Mouse (Mus musculus) gastrocnemius, adult 2 months (tissue): ENCODE results near the gene Nfkb2. TPM values are rescaled to one million over a fixed set of nuclear protein-coding genes. Genes with fewer than 3 reads are reported as not detected.

Experiments
- DNase-seq: peaks from one replicate; pipeline ENCODE4 v3.0.0; 2022
- H3K27ac ChIP-seq: fragments of 200-600 bp; 2 replicates; pipeline ENCODE4 v1.8.1; 2022; ENCODE audit warnings: mild to moderate bottlenecking
- H3K4me3 ChIP-seq: fragments of 200-600 bp; 2 replicates; pipeline ENCODE4 v1.8.1; 2022; ENCODE audit warnings: mild to moderate bottlenecking, moderate library complexity
- CTCF ChIP-seq: fragments of 200-600 bp; IDR thresholded peaks from 2 replicates; pipeline ENCODE4 v1.8.1; 2022; ENCODE audit warnings: antibody characterized with exemption, mild to moderate bottlenecking, moderate library complexity
- intact Hi-C: fragments of 180-260 bp; cut with DNase I; formaldehyde crosslinking; loops from one replicate; pipeline ENCODE4 v1.15.1; 2025
- microRNA-seq: library from miRNA; unstranded; fragments of <30 nt; microRNA quantifications from one replicate; pipeline ENCODE4 v1.2.0, GENCODE M21; 2021
- total RNA-seq, 2 experiments: library from RNA; stranded (reverse); gene quantifications; 2 replicates each; pipeline ENCODE4 v1.2.3; 2021

Nfkb2 gene
- total RNA-seq, 2 experiments from 2014 or later = 8.2 to 8.5 TPM

DNA sequence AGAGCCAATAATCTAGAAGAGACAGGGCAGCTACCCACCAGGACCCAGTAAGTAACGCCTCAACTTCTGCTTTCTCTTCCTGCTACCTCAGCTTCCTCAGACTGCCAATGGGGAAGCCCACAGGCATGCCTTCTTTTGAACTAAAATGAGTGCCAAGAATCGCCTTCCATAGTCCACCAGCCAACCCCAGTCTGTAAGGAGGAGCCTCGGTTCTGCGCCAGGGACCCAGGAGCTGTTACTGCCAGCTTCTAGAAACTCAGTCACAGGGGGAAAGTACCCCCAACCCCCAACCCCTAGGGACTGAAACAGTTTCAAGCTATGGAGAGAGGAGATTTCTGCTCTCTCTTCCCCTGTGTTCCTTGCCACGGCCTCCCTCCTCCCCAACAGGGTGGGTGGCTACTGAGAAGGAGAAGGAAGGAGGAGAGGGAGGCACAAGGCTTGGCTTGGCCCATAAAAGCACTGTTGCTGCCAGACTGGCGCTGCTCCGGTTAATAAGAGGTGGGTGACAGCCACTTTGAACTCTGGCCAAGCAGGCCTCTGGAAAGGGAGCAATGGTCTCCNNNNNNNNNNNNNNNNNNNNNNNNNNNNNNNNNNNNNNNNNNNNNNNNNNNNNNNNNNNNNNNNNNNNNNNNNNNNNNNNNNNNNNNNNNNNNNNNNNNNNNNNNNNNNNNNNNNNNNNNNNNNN, 35.3 kb downstream of the Nfkb2 start:
- DNase-seq = no peak
- peak overlapping the region; percentile 83; the same call in 1 of the 2 replicates for H3K4me3 ChIP-seq
- peak overlapping the region; percentile 93 for H3K27ac ChIP-seq
- TF ChIP-seq CTCF = no peak
- intact Hi-C loops = loop anchor here (2.0 to 10.0 kb wide), 2 partner anchors 17 to 105 kb away; no protein-coding TSS in a partner anchor

DNA sequence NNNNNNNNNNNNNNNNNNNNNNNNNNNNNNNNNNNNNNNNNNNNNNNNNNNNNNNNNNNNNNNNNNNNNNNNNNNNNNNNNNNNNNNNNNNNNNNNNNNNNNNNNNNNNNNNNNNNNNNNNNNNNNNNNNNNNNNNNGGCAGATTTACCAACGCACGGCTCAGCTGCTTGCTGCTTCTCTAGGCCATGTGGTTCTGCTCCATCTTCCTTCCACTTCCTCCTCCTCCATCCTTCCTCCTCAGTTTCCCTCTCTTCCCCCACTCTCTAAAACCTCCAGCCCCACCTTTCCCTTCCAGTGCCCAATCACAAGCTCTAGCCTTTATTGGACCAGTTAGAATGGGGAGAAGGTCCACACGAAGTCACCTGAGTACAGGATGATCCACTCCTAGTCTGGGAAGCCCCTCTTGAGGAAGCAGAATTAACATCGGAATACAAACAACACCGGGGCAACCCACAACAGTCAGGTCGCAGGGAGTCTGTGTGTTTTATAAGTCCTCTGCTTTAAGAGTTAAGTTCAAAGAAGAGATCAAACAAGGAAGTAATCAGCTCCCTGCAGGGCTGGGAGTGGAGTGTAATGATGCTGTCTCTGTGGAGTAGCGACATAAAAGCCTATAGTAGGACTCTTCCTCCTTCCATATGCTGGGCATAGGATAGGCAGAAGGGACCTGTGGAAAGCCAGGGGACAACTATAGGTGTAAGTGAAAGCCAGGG, 40.7 kb downstream of the Nfkb2 start:
- intact Hi-C loops = no loop called here
- Histone ChIP-seq H3K4me3 (no peak overlapping the region), H3K27ac (no peak overlapping the region)
- DNase-seq = no peak
- TF ChIP-seq CTCF = no peak

DNA sequence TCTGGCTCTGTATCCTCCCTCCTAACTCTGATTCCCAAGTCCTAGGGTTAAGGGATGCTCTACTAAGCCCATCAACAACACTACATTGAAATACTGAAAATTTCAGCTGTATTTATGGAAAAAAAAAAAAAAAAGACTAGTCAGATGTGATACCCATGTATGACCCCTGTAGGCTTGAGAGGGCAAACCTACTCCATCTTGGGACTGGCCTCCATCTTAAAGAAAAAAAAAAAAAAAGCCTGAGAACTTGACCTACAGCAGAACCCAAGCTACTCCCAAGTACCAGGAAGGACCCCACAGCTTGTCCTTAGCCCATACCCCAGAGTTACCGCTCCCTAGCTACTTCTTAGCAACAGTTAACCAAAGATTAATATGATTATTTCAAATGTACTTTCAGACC, 43.0 kb downstream of the Nfkb2 start:
- Histone ChIP-seq H3K27ac (no peak overlapping the region), H3K4me3 (no peak overlapping the region)
- no peak for TF ChIP-seq CTCF
- intact Hi-C loops = no loop called here
- DNase-seq = no peak

- TF ChIP-seq CTCF = no peak
- intact Hi-C loops = no loop called here
Observed at GRCm38 (mm10) chr19:46347936-46348668, 44.0 kb downstream of the Nfkb2 start.

DNA sequence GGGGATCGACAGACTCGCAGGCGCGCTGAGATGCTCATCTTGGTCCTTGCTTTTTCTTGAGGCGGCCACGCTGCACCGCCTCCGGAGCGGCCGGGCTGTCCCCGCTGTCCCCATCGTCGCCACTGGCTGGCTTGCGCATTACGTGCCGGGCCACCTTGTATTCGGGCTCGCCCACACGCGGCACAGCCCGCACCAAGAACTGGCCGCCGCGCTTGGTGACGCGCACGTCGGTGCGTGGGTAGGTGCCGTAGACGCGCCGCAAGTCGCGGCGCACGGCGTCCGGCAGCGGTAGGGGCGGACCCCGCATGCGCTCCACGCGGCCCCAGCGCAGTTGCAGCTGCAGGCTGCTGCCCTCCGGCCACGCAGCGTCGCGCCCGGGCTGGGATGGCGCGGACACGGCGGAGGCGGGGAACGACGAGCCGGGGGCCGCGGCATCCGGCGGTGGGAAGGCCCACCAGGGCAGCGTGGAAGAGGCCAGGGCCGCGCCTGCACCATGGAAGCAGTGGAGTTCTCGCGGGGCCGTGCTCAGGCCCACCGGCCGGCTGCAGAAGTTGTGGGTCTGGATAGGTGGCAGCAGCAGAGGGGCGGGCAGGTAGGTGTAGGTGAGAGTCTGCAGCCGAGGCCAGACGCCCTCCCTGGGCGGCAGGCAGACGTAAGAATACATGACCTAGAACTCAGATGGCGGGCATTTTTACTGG, 44.8 kb downstream of the Nfkb2 start:
- no peak; the same call in 1 of the 2 replicates for TF ChIP-seq CTCF
- intact Hi-C loops = no loop called here
- DNase-seq = peak; percentile 90
- H3K4me3 ChIP-seq = peak overlapping the region; percentile 92
- peak overlapping the region; percentile 86 for H3K27ac ChIP-seq

More at GRCm38 (mm10) chr19:46347936-46348668, 44.0 kb downstream of the Nfkb2 start:
- H3K4me3 ChIP-seq = peak overlapping the region; percentile 92
- H3K27ac ChIP-seq = peak overlapping the region; percentile 86
- no peak for DNase-seq

GRCm38 (mm10) chr19:46349550-46349949, 45.4 kb downstream of the Nfkb2 start:
- Histone ChIP-seq H3K4me3 (peak overlapping the region; percentile 92), H3K27ac (peak overlapping the region; percentile 86)
- intact Hi-C loops = no loop called here
- DNase-seq = no peak
- TF ChIP-seq CTCF = no peak

DNA sequence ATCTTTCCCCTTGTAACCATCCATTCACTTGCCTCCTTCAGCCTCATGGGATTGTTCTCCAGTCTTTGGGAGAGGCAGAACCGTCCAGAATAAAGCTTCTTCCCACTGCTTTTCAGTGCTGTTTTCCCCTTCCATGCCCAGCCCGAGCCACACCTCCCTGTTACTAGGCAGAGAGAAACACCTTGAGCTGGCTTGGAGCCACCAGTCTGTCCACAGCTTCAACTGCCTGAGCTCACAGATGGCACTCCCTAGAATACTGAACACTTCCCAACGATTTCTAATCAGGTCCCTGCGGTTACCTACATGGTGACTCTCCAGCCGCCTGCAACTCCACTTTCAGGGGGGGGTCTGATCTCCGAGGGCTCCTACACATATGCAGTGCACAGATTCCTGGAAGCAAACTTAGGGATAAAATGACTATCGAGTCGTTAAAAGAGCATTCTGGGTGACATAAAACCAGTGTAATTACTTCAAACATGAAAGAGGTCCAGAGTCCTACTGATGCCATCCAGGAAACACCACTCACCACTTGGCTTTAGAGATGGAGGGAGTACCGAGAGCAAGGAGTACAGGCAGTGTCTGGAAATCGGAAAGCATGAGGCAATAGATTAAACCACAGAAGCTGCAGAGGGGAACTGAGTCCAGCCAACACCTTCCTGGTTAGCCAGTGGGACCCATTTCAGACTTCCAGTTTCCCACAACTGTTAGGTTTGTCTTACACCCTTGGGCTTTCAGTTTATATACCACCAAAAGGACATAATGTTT, 46.2 kb downstream of the Nfkb2 start, which contains the start of gene 2310034G01Rik:
TSS of gene 2310034G01Rik (minus strand) at position 135 of the 765 bp plus-strand sequence.
- no peak for TF ChIP-seq CTCF
- peak within 1 kb of the TSS; percentile 86 for H3K27ac ChIP-seq
- no peak for DNase-seq
- intact Hi-C loops = no loop called here
- H3K4me3 ChIP-seq = peak within 1 kb of the TSS; percentile 92

DNA sequence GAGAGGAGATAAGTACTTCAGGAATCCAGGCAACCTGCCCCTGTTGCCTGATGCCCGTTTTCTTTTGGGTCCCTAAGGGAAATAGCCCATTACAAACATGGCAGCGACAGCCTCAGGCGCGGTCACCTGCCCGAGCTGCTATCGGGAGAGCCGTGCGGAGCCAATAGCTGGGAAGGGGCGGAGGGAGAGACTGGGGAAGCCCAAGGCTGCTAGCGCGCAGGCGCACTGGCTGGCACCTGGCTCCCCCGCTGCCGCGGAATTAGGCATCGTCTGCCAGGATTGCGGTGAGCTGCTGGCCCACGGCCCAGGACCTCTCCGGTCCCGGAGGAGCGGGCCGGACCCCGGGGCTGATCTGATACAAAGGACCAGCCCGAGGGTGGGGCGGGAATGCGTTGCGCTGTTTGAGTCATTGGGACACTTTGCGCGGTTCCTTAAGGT, 52.6 kb downstream of the Nfkb2 start:
- intact Hi-C loops = loop anchor here (2.0 kb wide), 1 partner anchor 18 kb away; the partner anchor contains the start of gene Cuedc2
- peak; percentile 90 for DNase-seq
- peak overlapping the region; percentile 77 for H3K4me3 ChIP-seq
- TF ChIP-seq CTCF = no peak
- peak overlapping the region; percentile 66 for H3K27ac ChIP-seq

GRCm38 (mm10) chr19:46357344-46358280, 53.5 kb downstream of the Nfkb2 start:
- DNase-seq = no peak
- Histone ChIP-seq H3K27ac (peak overlapping the region; percentile 66), H3K4me3 (peak overlapping the region; percentile 77)
- no peak for TF ChIP-seq CTCF
- intact Hi-C loops = loop anchor here (2.0 kb wide), 1 partner anchor 19 kb away; the partner anchor contains the start of gene Cuedc2

DNA sequence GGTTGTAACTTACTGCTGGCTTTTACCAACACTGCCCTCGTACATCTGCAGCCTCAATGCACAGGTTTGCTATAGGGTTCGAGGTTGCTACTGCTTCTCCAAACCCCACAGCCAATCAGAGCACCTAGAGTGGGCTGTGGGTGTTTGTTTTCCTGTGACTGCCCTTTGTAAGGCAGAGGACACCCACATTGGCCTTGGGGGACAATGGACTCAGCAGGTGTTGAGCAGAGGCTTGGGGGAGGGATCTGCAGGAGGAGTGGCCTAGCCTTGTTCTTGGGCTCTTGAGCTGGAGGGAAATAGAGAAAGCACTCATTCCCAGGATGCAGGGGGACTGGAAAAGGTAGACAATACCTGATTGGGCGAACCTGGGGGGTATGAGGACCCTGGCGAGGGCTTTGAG, 54.3 kb downstream of the Nfkb2 start:
- no peak for DNase-seq
- H3K27ac ChIP-seq = no peak overlapping the region
- TF ChIP-seq CTCF = no peak
- intact Hi-C loops = no loop called here
- peak overlapping the region; percentile 77; the same call in 1 of the 2 replicates for H3K4me3 ChIP-seq

Small RNAs within 50 kb of the gene (microRNA-seq; reads per million reads assigned to microRNA genes)
- not detected for gene Mir146b

Other genes with a start within 250 kb of the Nfkb2 start
- gene Nolc1, start 228.5 kb upstream of the Nfkb2 start, total RNA-seq = 10 to 100 TPM; 22.4 to 22.5 TPM
- not detected for gene Elovl3, start 172.4 kb upstream of the Nfkb2 start, total RNA-seq
- 10 to 100 TPM in 1 of 2 experiments, 1 to 10 TPM in 1; 4.6 to 15.1 TPM for gene Pitx3, start 156.0 kb upstream of the Nfkb2 start, total RNA-seq
- 10 to 100 TPM; 47.4 to 59.0 TPM for gene Gbf1, start 151.8 kb upstream of the Nfkb2 start, total RNA-seq
- gene Psd, start 22.8 kb downstream of the Nfkb2 start, total RNA-seq = under 1 TPM; 0.14 to 0.36 TPM
- gene Fbxl15, start 23.9 kb downstream of the Nfkb2 start, total RNA-seq = 1 to 10 TPM; 2.9 to 3.8 TPM
- 10 to 100 TPM; 58.2 to 67.6 TPM for gene Cuedc2, start 34.4 kb downstream of the Nfkb2 start, total RNA-seq
- 1 to 10 TPM in 1 of 2 experiments, under 1 TPM in 1; 0.82 to 1.2 TPM for gene Mfsd13a, start 36.8 kb downstream of the Nfkb2 start, total RNA-seq
- gene 2310034G01Rik, start 46.0 kb downstream of the Nfkb2 start, total RNA-seq = under 1 TPM; 0.17 to 0.18 TPM
- gene Actr1a, start 91.4 kb downstream of the Nfkb2 start, total RNA-seq = 10 to 100 TPM; 59.8 to 61.0 TPM
- gene Sufu, start 92.6 kb downstream of the Nfkb2 start, total RNA-seq = 1 to 10 TPM; 5.1 to 6.1 TPM
- gene Trim8, start 197.4 kb downstream of the Nfkb2 start, total RNA-seq = 10 to 100 TPM; 20.2 to 20.7 TPM